35 mouse cellular contexts compared by ENCODE assay signal in the genomic region with DNA sequence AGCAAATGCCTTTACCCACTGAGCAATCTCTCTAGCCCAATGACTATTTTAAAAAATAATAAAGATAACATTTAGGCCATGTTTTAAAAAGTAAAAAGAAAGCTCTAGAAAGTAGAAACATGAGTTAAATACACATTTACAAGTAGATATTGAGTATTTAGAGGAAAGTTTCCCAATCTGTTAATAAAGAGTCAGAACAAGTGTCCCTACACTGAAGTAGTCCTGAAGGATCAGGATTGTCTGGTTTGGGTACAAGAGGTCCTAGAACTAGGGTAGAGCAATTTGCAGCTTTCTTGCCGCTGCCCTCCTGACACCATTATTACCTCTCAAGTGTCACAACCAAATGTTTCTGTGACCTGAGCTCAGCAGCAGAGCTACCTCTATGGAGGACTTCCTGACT.
"Had no signal": no experiment of that assay in that cellular context is flagged by ENCODE, and none has a peak within 500 bp of the region (broad histone marks: within the 10 kb centered on the region; RNA-seq: fewer than 3 reads in every experiment).

No protein-coding gene starts in this region.

- H3K4me2 ChIP-seq: heart, embryonic 11.5 days; heart, embryonic 12.5 days; heart, embryonic 13.5 days; heart, embryonic 15.5 days; hindbrain, embryonic 12.5 days; hindbrain, embryonic 13.5 days; hindbrain, embryonic 14.5 days; hindbrain, embryonic 15.5 days; intestine, embryonic 15.5 days; kidney, embryonic 15.5 days had no signal

- H3K9me3 ChIP-seq: heart, embryonic 10.5 days; heart, embryonic 12.5 days; heart, embryonic 13.5 days; heart, embryonic 15.5 days; hindbrain, embryonic 10.5 days; hindbrain, embryonic 12.5 days; hindbrain, embryonic 13.5 days; hindbrain, embryonic 15.5 days; intestine, embryonic 15.5 days; kidney, embryonic 15.5 days had no signal

- H3K27me3 ChIP-seq: heart, embryonic 12.5 days; heart, embryonic 13.5 days; heart, embryonic 15.5 days; hindbrain, embryonic 12.5 days; hindbrain, embryonic 13.5 days; hindbrain, embryonic 15.5 days; intestine, embryonic 15.5 days; kidney, embryonic 15.5 days had no signal

- H3K4me1 ChIP-seq: heart, embryonic 10.5 days; heart, embryonic 12.5 days; heart, embryonic 13.5 days; heart, embryonic 15.5 days; hindbrain, embryonic 10.5 days; hindbrain, embryonic 12.5 days; hindbrain, embryonic 13.5 days; hindbrain, embryonic 15.5 days; intestine, embryonic 15.5 days; kidney, embryonic 15.5 days had no signal

- DNase-seq: heart, postnatal 10 days; heart, postnatal 14 days; heart, postnatal 36 days; heart, postnatal 4 days; kidney, adult 11 months; kidney, adult 18-20 months; kidney, adult 2 months; kidney, adult 8-10 months; kidney, adult 9 months; kidney, postnatal 10 days; kidney, postnatal 14 days; kidney, postnatal 25 days; kidney, postnatal 36 days; kidney, postnatal 4 days; layer of hippocampus, adult 9-11 months; layer of hippocampus, postnatal 36 days had no signal

- H3K9ac ChIP-seq: heart, embryonic 12.5 days; heart, embryonic 13.5 days; heart, embryonic 15.5 days; hindbrain, embryonic 12.5 days; hindbrain, embryonic 13.5 days; hindbrain, embryonic 14.5 days; hindbrain, embryonic 15.5 days; intestine, embryonic 15.5 days; kidney, embryonic 15.5 days had no signal

- H3K27ac ChIP-seq: heart, embryonic 10.5 days; heart, embryonic 13.5 days; heart, embryonic 15.5 days; hindbrain, embryonic 10.5 days; hindbrain, embryonic 12.5 days; hindbrain, embryonic 13.5 days; hindbrain, embryonic 14.5 days; hindbrain, embryonic 15.5 days; hindbrain, postnatal 0 days; intestine, embryonic 15.5 days; kidney, embryonic 15.5 days; kidney, postnatal 0 days; layer of hippocampus, adult 2 months had no signal

- ATAC-seq: hindbrain, embryonic 16.5 days; hindbrain, postnatal 0 days; inflammation-experienced regulatory T-cells, adult 6 months; intestine, embryonic 15.5 days; intestine, embryonic 16.5 days; intestine, postnatal 0 days had no signal

- H3K4me3 ChIP-seq: heart, embryonic 10.5 days; heart, embryonic 12.5 days; heart, embryonic 13.5 days; heart, embryonic 15.5 days; hindbrain, embryonic 10.5 days; hindbrain, embryonic 12.5 days; hindbrain, embryonic 13.5 days; hindbrain, embryonic 15.5 days; intestine, embryonic 15.5 days; kidney, embryonic 15.5 days; layer of hippocampus, adult 2 months had no signal
